Mouse (Mus musculus): Measurements from ENCODE around the gene Kifap3.
"Not testable (repeated sequence)": the region's sequence is repeated elsewhere in the genome, so short reads cannot be mapped to it uniquely, and the experiment has no call there.

Gene Kifap3

GRCm38 (mm10) chr1:163779336-163780115, at the start of gene Kifap3:
TSS of gene Kifap3 (plus strand) at chr1:163779583.
- peak; percentile 99 for DNase-seq

DNA sequence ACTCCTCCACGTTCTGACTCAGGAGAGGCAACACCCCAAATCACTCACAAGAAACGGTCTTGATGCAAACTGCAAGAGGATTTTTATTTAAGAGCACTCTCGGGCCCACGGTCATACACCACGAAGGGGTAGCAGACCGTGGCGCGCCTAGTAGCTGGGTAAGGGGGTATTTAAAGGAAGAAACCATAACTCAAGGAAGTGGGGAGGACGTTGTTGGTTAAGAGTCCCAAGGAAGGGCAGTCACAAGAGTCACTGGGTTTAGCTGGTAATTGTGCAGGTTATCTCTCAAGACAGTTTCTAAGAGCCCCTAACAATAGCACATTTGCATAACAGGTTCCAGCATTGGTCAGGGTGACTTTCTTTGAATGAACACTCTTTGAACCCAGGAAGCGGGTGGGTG, 48.2 kb upstream of the Kifap3 start:
- not testable (repeated sequence) for DNase-seq

DNA sequence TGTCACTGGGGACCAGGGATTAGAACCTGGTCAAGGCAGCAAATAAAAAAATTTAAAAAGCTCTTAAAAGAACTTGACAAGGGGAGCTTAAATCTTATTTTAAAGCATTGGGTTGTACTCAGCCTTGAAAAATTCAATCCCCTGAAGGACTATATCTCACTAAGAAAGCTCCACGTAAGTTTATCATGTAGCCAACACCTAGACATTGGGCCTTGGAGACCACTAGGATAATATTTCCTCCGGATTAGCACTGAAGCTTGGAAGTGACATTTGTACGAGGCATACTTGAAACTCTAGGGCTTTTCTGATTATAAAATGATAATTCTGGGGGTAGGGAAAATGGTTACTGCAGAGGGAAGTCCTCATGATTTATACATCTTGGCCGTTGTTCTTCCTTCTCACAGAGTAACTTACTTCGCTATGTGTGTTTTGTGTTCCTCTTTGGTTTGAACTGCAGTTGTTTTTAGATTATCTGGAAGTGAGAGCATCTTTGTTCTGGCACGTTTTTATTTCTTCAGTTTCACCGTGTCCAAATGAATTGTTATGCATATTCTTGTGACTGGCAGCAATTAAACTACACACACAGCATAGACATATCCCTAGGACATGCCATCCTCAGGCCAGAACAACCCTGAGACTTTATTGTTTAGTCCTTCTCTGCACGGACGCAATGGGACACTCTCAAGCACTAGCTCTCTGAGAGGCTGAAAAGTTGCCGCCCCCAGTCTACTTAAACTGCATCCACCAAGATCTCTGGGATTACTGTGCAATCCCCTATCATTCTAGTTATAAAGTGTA, 42.7 kb upstream of the Kifap3 start:
- DNase-seq = no peak

GRCm38 (mm10) chr1:163737239-163737533, 42.2 kb upstream of the Kifap3 start:
- no peak for DNase-seq

GRCm38 (mm10) chr1:163751360-163751992, 27.9 kb upstream of the Kifap3 start:
- DNase-seq = peak in 1 of 2 experiments; percentile 4

- DNase-seq = no peak
These were observed 21.7 kb upstream of the Kifap3 start for GRCm38 (mm10) chr1:163757462-163758207.

DNA sequence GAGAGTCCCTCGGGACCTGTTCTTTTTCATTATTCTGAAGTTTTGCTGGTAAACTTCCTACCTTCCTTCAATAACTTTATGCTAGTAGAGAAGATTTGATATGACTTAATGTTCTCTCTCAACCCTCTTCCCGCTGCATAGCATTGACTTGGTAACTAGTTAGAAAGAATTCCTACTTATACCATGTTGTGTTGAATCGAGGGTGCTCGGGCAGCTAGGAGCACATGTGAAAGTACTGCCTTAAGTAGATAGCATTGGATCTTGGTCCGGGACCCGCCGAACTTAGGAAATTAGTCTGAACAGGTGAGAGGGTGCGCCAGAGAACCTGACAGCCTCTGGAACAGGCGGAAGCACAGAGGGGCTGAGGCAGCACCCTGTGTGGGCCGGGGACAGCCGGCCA, 4.2 kb downstream of the Kifap3 start:
- DNase-seq = not testable (repeated sequence)

DNA sequence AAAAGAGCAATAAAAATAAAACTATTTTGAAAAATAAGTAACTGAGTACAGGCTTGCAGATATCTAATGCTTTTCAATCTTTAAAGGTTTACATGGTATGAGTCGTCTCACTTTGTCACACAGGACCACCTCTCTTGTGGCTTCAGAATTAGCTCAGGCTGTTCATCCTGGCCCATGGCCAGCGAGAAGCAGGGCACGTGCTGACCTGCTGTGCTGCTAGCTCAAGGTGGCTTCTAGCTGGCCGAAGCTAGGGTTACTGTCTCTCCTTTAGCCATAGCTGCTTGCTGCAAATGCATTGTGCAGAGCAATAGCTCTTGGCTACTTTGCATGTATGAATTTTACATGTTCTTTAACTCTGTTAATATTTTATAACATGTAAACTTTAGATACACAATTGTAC, 42.0 kb downstream of the Kifap3 start:
- DNase-seq = peak; percentile 41 to 47

GRCm38 (mm10) chr1:163829482-163829881, 50.1 kb downstream of the Kifap3 start:
- no peak for DNase-seq

DNA sequence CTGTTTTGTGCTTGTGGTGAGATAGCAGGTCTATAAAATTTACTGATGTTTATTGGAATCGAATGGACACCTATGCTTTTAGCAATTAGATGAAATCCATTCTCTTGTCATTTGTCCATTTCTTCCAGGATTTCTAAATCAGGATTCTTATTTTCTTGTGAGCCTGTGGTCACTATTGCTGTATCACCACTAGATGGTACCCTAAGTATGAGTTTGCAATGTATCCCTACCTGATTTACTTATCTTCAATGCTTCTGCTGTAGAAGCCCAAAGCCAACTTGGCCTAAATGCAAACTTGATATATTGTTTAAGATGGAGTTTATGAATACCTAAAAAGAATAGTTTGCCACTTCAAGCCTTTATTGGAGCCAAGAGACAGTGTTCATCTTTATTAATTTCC, 54.7 kb downstream of the Kifap3 start:
- DNase-seq = no peak

GRCm38 (mm10) chr1:163835062-163835461, 55.7 kb downstream of the Kifap3 start:
- no peak for DNase-seq

GRCm38 (mm10) chr1:163838482-163838881, 59.1 kb downstream of the Kifap3 start:
- DNase-seq = not testable (repeated sequence)

DNA sequence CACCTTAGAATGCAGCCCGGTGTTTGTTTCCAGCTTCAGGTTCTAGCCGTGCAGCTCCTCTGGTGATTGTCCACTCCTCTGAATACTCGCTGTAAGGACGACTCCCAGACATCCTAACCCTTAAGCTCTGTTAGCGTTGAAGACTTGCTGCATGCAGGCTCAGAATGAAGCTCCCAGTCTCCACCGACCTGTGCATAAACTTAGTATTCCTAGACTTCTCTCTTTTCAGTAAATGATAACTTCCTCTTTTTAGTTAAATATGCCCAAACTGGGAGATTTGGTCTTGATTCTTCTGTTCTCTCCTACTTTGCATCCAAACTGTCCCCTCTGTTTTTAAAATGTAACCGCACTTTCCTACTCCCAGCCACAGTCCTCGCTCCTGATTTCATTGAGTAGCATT, 61.2 kb downstream of the Kifap3 start:
- no peak for DNase-seq

DNA sequence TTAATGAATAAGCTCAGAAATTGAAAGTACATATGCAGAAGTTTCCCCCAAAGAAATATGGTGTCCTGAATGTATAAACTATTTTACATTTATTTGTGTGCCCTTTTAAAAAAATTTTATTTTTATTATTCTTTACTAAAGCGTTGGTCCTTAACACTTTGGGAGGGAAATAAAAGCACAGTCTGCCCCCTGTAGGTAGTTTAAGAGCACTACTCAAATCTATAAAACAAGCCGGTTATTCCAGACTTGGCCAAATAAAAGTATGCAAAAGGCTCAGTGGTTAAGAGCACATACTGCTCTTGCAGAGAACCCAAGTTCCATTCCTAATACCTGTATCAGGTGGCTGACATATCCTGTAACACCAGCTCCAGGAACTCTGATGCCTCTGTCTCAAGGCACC, 62.9 kb downstream of the Kifap3 start:
- no peak for DNase-seq

- no peak for DNase-seq
These were observed 64.5 kb downstream of the Kifap3 start for GRCm38 (mm10) chr1:163843899-163844298.

DNA sequence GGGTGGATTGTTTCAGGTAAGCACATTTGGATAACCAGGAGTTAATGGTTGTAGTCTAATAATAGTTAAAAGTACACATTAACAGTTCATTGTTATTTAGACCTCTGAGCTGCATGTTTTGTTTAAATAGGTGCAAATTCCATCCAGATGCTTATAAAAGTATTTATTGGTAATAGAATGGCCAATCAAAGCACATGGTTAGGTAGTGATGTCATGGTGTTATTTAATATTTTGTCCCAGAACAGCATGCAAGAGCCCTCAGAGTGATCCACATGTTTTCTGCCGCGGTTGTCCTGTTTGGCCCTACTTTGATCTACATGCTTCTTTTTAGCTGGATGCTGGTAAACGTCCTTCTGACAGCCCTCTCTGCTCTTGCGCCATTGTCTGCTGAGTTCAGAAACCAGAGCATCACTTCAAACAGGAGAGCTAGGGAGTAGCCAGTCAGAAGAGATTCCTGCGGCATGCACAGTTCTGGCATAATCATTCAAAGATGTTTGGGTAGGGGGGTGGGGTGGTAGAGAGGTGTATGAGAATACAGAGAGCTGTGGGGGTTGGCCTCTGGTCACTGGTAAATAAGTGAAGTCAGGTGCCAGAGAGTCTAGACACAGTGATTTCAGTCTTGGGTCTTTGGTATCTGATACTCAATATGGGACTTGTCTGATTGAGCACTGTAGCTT, 73.6 kb downstream of the Kifap3 start:
- DNase-seq = no peak

DNA sequence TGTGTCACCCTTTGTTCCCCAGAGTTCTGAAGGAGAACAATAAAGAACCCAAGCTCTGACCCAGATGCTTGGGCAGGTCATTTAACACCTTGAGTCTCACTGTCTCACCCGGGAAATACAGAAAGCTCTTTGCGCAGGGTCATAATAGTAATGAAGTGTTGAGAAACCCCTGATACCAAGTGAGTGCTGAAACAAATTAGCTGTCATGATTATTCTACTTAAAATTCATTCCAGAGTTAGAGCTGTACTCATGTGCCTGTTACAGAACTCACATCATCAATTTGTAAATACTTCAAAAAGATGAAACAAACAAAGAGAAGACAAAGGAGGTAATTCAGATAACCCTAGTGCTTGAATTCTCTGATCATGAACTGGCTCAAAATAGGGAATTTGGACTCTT, 79.0 kb downstream of the Kifap3 start:
- DNase-seq = no peak

DNA sequence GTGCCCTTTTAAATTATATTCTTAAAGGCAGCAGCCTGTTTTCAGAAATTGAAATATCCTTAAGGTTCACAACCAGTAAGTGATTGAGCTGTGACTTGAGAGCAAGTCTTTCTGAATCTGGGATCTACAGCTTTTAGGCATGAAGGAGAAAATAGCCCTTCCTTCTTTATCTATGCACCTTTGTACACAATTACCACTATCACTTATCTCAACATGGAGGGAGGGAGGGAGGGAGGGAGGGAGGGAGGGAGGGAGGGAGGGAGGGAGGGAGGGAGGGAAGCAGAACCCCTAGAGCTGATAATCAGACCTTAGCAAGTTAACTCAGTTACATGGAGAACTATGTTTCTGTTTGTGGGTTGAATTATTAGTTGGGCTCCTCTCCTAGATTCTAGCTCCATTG, 82.2 kb downstream of the Kifap3 start:
- no peak for DNase-seq

- no peak for DNase-seq
These were observed 93.8 kb downstream of the Kifap3 start for GRCm38 (mm10) chr1:163873158-163873557.

DNA sequence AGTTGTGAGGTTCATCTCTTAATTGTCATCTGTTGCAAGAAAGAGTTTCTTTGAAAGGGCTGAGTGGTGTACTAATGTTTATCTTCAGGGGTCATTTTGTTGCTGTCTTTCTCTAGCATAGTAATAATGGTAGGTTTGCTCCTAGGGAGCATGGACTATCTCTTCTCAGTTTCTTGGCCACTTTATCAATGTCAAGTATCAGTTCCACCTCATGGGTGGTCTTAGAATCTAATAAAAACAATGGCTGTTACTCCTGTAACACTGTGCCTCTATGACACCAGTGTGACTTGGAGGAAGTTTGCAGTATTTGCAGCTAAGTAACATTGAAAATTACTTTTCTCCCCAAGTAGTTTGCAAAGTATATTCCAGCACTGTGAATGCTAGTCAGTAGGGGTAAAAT, 110.2 kb downstream of the Kifap3 start:
- DNase-seq = no peak

GRCm38 (mm10) chr1:163893294-163893693, 113.9 kb downstream of the Kifap3 start:
- DNase-seq = no peak

DNA sequence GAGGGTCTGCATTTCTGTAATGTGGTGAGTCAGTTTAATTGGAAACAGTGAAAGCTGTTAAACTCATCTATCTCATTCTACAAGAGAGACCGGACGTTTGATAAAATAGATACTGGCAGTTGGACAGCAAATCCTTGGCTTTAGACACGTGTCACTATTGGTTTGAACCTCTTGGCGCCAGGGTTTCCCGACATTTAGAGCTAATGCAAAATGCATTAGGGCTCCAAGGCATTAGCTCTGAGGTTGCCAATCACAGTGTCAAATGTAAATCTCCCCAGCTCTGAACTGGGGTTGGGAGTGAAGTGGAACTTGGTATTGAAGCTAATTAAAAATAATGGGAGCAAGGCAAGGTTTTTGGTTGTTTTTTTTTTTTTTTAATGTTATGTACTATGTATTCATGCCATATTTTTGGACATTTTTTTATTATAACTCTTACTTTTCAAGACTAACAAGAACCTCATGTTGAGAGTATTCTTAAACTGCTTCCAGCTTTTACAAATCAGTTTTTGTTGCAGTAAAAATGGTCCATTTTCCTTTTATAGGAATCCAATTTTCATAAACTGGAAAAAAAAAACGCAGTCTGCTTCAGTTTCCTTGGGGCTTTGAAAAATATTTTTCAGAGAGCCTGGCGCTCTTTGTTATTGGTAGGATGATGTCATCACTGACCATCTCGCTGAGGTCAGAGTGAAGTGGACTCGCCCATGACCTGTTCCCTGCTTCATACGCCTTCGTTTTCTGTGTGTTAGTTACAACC, 114.6 kb downstream of the Kifap3 start:
- no peak for DNase-seq

Measured in cerebellum, postnatal 36 days (tissue).